Mouse (Mus musculus): ENCODE measurements at regions not wholly inside any gene's neighbourhood (a gene's known extent, or its start where the extent isn't known, plus 50 kb on each side); places are given as distances from the start of the nearest gene placed in this dataset.

- DNase-seq (ENCODE audit: low read depth, low spot score), result no peak
- WGBS, result 95% methylated on average over 3 of the region's 3 CpGs
These were observed 288.2 kb upstream of the Jarid2 start for GRCm38 (mm10) chr13:44441061-44441460.

DNA sequence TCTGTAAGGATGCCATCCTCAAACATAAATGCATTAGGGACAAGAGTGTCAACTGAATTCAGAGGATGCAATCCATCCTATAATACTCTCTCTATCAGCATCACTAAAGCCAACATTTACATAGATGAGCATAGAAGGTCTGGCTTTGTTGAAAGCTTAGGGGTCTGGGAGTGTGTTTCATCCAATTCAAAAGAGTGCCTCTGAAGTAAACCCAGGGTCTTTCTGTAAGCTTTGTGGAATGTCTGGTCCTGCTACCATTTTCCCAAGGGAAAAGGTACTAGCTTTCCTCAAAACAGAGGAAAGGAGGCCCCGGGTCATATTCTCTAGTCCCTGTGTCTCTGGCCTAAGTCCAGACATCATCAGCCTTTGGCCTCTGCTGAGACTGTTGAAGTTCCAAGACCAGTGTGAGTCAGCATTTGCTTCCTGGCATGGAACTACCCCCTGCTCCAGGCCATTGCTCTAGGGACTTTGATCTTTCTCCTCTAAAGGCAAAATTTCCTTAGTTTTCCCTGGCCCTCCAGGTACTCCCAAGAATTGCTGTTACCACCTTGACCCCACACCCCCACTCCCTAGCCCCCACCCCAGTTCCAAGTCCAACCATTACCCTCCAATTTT is 280.0 kb upstream of the Jarid2 start:
- 18% methylated on average over 1 of the region's 1 CpGs for WGBS
- peak; percentile 61 for DNase-seq (ENCODE audit: low read depth, low spot score)

DNA sequence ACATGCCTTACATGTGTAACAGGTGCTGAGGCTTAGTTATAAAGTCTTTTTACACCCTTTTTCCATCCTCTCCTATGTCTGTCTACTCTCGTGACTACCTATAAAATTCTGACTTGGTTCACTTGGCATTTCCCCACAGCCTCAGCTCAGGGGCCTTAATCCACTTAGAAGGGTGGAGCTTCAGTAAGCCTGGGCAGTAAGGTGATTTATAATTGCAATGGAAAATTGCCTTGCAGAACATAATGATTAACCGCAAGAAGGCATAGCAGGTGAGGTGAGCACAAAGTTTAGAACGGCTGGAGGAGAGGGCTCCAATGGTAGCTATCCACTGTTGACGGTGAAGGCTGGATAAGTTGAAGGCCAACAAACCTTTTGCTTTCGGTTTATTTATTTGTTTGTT is 278.1 kb upstream of the Jarid2 start:
- DNase-seq (ENCODE audit: low read depth, low spot score), result peak; percentile 48
- WGBS, result 34% methylated on average over 5 of the region's 5 CpGs

DNA sequence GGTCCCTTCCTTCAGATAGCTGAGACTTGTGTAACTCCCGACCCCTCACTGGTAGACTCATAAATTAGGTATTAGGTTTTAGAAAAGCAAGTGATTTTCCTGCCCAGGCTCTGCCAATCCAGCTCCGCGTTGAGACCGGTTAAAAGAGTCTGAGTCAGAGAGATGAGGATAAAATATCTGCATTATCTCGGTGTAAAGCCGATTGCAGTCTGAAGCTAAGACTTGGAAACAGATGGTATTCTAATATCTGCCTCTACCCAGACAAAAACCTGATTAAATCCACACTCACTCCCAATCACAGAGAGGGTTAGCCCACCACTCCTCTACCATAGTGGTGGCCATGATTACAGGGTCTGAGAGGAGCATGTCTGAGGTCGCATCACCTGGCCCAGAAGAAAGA is 276.1 kb upstream of the Jarid2 start:
- 94% methylated on average over 7 of the region's 7 CpGs for WGBS
- no peak for DNase-seq (ENCODE audit: low read depth, low spot score)

DNA sequence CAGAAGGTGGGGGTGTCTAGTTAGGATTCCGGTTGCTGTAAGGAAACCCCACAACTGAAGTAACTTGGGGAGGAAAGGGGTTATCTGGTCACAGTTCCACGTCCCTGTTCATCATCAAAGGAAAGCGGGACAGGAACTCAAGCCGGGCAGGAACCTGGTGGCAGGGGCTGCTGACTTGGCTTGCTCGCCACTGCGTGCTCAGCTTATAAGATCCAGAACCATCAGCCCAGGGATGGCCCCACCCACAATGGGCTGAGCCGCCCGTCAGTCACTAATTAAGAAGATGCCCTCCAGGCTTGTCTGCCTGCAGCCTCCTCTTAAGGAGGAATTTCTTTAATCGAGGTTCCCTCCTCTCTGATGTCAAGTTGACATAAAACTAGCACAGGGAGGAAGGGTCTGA is 275.1 kb upstream of the Jarid2 start:
- 75% methylated on average over 9 of the region's 9 CpGs for WGBS

DNA sequence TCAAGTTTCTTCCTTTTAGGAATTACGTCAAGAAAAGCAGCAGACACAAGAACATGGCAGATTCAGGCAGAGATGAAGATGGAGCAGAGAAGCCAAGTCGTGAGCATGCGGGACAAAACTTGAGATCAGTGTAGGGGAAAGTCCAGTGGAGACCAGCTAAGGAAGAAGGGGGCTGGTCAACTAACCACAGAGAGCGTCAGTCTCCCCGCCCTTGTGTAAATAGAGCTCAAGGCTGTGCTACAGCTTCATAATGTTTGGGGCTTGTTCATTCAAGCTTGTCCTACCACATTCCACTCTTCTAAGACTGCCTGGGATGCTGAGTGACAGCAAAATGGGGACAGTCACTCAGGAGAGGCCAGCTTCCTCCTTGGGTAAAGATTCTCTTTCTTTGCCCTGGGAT is 274.1 kb upstream of the Jarid2 start:
- DNase-seq (ENCODE audit: low read depth, low spot score), result no peak
- WGBS, result 33% methylated on average over 5 of the region's 5 CpGs

More for the DNA sequence above, 275.1 kb upstream of the Jarid2 start:
- DNase-seq (ENCODE audit: low read depth, low spot score), result no peak

DNA sequence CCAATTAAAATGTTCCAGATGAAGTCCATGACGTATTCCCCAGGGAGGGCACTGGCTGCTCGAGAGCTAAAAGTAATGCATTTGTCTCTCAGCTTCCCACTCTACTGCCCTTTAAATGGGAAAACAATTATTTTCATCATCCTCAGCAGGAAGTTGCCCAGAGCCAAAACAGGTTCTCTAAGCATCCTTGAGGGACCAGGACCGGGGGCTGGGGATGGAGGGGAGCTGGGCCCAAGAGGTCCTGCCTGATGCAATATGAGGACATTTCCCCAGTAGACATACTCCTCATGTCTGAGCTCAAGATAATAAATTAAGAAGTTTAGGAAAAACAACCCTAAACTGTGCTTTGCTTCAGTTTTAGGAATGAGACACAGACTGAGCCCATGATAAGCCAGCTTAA is 270.5 kb upstream of the Jarid2 start:
- no peak for DNase-seq (ENCODE audit: low read depth, low spot score)
- 96% methylated on average over 3 of the region's 3 CpGs for WGBS

DNA sequence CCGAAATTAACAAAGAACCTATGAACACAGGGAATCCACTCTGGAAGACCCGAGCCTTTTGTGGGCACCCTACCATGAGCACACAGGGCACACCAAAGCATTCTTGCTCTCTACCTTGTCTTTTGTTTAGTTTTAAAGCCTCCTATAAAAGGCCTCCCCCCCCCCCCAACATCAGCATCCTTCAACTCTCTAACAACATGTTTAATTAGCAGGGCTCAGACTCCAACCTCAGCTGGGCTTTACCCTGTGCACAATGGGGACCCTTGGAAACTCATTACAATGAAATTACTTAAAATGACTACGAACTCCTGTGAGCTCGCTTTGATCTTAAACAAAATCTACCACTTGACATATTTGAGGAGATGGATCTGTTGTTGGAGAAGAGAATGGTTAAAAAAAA is 270.1 kb upstream of the Jarid2 start:
- WGBS, result 89% methylated on average over 4 of the region's 4 CpGs
- DNase-seq (ENCODE audit: low read depth, low spot score), result no peak

GRCm38 (mm10) chr13:44463675-44464074 is 265.6 kb upstream of the Jarid2 start:
- DNase-seq (ENCODE audit: low read depth, low spot score), result no peak

DNA sequence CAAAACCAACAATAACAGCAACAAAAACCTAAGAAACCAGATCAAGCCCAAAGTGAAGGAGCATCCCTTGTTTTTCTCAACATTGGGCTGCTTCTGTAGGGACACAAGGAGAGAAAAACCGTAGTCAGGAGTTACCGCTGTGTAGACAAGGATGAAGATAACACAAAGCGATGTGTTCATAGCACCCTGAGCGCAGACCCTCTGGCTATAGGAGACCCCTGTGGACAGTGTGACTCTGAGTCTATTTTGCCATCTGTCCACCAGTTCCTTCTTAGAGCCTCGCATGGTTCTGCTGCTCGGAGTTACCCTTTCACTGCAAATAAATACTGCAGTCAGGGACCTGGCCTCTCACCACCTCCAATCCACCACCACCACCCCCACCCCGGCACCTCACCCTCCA is 263.7 kb upstream of the Jarid2 start:
- 87% methylated on average over 7 of the region's 7 CpGs for WGBS
- DNase-seq (ENCODE audit: low read depth, low spot score), result no peak

More at GRCm38 (mm10) chr13:44463675-44464074, 265.6 kb upstream of the Jarid2 start:
- WGBS, result 98% methylated on average over 4 of the region's 4 CpGs

DNA sequence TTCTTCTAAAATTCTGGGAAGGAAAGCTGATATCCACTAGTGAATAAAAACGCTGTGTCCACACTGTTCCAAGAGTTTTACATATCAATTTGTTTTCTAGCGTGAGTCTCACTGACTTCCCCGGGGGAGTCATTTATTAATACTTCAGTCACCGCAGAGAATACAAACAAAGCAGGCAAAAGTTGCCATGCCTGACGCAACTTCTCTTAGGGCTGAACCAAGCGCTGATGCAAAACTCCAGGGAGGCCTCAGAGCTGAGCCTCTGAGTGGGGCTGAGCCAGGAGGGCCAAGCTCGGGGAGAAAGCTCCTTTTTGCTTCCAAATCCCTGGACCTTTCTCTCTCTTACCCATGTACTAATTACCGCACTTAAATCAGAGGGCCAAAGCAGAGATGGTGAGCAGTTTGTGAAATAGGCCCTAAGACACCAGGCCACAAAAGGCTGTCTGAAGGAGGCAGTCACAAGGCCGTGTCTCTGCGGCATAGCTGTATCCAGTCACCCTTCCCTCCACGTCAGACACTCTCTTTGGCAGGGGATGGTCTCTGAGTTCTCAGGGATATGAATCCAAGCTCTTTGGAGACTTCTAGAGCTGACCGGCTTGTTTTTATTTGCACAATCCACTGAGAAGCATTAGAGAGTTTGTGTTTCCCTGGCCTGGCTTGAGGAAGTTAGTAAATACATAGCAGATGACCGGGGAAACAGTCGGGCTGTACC is 260.2 kb upstream of the Jarid2 start:
- 73% methylated on average over 14 of the region's 14 CpGs for WGBS
- no peak for DNase-seq (ENCODE audit: low read depth, low spot score)

DNA sequence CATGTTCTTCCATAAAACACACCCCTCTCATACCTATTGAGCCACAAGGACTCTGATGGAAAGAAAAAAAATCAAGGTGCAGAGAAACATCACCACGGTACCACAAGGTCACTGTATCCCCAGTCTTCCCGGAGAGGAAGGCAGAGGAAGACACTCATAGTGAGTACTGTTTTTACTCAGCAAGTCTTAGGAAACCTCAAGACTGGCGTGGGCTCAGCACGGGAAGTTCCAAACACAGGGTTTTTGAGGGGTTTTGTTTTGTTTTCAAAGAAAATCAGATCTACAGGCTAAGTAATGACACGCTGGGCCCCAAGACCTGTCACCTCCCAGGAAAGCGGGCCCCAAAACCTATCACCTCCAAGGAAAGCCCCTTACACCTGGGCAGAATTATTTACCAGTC is 259.6 kb upstream of the Jarid2 start:
- no peak for DNase-seq (ENCODE audit: low read depth, low spot score)
- WGBS, result 68% methylated on average over 6 of the region's 6 CpGs

DNA sequence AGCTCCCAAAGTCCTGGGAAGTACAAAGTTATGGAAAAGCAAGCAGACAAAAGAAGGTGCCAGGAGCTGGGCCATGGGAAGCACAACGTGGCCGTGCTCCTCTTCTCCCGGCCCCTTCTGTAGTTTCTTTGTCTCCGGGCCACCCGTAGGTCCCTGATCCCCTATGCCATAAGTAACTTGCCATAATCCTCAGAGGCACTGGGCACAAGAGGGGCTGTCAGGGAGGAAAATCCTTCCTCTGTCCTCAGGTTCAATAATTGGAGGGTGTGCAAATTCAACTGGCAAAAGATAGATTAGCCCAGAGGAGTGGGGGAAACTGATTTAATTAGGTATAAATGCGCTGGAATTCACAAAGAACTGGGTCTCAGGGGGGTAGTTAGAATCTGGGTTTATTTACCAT is 256.1 kb upstream of the Jarid2 start:
- 93% methylated on average over 6 of the region's 6 CpGs for WGBS
- DNase-seq (ENCODE audit: low read depth, low spot score), result no peak

DNA sequence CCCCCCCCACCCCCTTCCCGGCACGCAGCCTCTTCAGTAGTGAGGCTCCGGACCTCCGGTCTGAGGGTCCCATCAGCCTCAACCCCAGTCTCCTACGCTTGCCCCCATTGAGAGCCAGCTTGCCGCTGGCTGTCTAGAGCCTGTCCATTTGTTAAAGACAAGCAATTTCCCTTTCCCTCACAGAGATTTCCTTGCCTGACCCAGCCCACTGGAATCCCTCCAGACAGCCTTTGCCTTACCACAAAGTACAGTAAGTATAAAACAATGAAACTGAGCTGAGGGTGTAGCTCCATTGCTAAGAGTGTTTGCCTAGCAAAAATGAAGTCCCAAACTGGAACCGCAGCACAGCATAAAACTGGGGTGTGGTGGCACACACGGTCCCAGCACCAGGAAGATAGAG is 252.4 kb upstream of the Jarid2 start:
- DNase-seq (ENCODE audit: low read depth, low spot score), result peak; percentile 76
- 18% methylated on average over 8 of the region's 8 CpGs for WGBS

DNA sequence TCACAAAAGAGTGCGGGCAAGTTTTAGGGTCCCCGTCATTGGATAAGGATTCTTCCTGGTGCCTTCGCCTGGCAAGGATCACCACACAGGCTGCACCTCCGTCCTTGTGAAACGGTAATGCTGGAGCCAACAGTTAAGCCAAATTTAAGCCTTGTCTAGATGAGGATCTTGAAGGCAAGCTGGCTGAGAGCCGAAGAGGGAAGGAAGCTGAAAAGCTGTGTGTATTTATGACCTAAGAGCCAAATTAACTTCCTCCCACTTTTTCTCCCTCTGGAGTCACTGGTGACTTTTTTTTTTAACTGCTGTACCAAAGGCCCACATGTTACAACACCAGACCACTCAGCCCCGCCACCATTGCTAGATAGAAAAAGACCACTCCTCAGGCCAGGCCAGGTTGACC is 249.1 kb upstream of the Jarid2 start:
- no peak for DNase-seq (ENCODE audit: low read depth, low spot score)
- WGBS, result 18% methylated on average over 7 of the region's 7 CpGs

GRCm38 (mm10) chr13:44482661-44483060 is 246.6 kb upstream of the Jarid2 start:
- no peak for DNase-seq (ENCODE audit: low read depth, low spot score)
- 79% methylated on average over 7 of the region's 7 CpGs for WGBS

DNA sequence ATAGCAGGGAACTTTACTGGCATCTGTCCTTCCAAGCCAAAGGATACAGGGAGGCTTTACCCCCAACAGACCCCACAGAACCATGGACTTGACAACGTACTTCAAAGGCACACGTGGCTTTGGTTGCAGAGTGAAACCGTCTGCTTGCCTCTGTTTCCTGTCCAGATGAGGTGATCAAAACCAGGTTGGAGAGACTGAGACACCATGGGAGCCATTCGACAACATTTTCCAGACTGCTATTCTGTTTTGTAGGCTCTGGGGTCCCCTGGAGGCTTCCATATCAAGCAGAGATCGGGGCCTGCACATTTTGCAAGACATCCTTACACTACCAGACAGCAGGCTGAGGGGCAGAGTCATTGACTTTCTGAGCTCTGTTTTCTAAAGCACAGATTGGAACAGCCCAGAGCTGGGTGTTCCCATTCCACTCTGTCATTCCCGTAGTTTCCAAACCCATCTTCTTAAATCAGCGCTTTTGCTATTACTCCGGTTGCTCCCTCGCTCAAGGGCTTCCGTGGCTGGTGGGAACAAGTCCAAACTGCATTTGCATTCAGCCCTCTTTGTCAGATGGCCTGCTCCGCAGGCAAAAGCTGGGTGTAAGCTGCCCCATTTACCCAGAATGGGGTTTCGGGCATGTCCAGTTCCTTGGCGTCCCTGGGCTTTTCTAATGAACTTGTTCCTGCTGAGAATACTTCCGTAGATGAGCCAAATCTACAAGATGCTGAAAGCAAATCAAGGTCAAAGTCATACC is 244.5 kb upstream of the Jarid2 start:
- 73% methylated on average over 14 of the region's 14 CpGs for WGBS

DNA sequence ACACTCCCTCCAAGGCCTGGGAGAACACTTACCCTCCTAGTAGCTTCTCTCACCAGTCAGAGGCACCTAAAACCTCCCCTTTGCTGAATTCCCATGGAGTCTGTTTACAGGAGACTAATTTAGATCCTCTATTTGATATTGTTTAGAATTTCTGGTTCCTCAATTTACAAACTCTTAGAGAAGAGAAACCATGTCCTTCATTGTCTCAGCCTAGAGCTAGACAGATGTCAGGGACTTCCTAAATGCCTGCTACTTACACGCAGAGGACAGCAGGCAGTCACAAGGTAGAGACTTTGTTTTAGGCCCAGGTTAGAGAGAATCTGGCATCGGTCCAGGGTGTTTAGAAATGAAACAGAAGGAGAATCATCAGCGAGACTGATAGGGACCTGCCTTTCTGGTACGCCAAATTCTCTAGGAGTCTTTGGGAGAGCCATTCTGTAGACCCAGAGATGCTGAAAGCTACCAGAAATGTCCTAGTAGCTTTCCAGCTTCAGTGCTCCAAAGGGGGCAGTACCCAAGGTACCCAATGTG is 238.3 kb upstream of the Jarid2 start:
- WGBS, result 76% methylated on average over 4 of the region's 4 CpGs
- DNase-seq (ENCODE audit: low read depth, low spot score), result no peak

More for the DNA sequence above, 244.5 kb upstream of the Jarid2 start:
- no peak for DNase-seq (ENCODE audit: low read depth, low spot score)

- no peak for DNase-seq (ENCODE audit: low read depth, low spot score)
- 65% methylated on average over 3 of the region's 3 CpGs for whole genome bisulfite sequencing
These were observed 235.4 kb upstream of the Jarid2 start for GRCm38 (mm10) chr13:44493884-44494283.

GRCm38 (mm10) chr13:44495450-44495849 is 233.8 kb upstream of the Jarid2 start:
- 67% methylated on average over 10 of the region's 10 CpGs for WGBS
- DNase-seq (ENCODE audit: low read depth, low spot score), result no peak

DNA sequence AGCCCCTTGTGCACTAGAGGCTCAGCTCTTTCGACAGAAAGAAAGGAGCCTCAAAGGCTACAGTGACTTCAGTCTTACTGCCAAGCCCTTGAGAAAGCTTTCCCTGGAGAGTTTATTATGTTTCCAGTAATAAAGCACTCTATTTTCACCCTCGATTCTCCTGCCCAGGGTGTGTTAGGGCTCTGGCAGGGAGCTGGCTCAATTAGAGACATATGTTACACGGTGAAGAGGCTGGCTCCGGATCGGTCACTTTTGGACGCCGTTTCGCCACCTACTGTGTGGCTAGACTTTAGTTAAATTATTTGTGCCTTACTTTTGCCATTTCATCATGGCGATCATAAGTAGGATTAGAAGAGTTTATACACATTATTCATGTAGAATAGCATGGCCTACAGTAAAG is 232.7 kb upstream of the Jarid2 start:
- WGBS, result 34% methylated on average over 9 of the region's 9 CpGs
- DNase-seq (ENCODE audit: low read depth, low spot score), result no peak

Data from large intestine, adult 2 months (tissue).